Mouse (Mus musculus): ENCODE data around the gene Yy2. TPM values are rescaled to one million over a fixed set of nuclear protein-coding genes. Genes with fewer than 3 reads are reported as not detected.

Yy2 gene
- polyA plus RNA-seq, 1 experiment = not detected

GRCm38 (mm10) chrX:157547082-157547481 lies 21.7 kb downstream of the Yy2 start:
- Histone ChIP-seq H3K4me1 (replicated peaks; ENCODE audit: control insufficient read depth, insufficient read depth, low read length) (no peaks in the 10 kb centered on the region), H3K36me3 (ENCODE audit: control insufficient read depth, insufficient read depth, low read length) (no peaks in the 10 kb centered on the region), H3K27ac (ENCODE audit: control insufficient read depth, insufficient read depth, low read length) (no peak overlapping the region), H3K27me3 (ENCODE audit: control insufficient read depth, insufficient read depth, low read length) (no peaks in the 10 kb centered on the region), H3K4me3 (ENCODE audit: control insufficient read depth, insufficient read depth, low read length) (no peak overlapping the region)
- 93% methylated on average over 3 of the region's 3 CpGs for WGBS
- DNase-seq = no peak
- TF ChIP-seq CTCF (IDR thresholded peaks at IDR 0.05; ENCODE audit: borderline replicate concordance, control insufficient read depth, extremely low read depth, insufficient read depth, low read length, poor library complexity) (no peak), POLR2A (IDR thresholded peaks at IDR 0.05; ENCODE audit: control insufficient read depth, extremely low read depth, insufficient read depth, low read length, poor library complexity) (no peak)

Other genes with a start within 250 kb of the Yy2 start
- gene Phex, start 153.7 kb downstream of the Yy2 start, polyA plus RNA-seq (2012; rRNA removed) = not detected in 2 replicates
- 26.7 and 30.8 TPM in 2 replicates for gene Sms, start 76.7 kb downstream of the Yy2 start, polyA plus RNA-seq (2012; rRNA removed)
- 13.3 and 17.7 TPM in 2 replicates for gene Mbtps2, start 29.7 kb upstream of the Yy2 start, polyA plus RNA-seq (2012; rRNA removed)
- 0.56 and 6.2 TPM in 2 replicates for gene Smpx, start 129.9 kb upstream of the Yy2 start, polyA plus RNA-seq (2012; rRNA removed)
- gene Klhl34, start 249.4 kb upstream of the Yy2 start, polyA plus RNA-seq (2012; rRNA removed) = 0.15 TPM in 1 of 2 replicates, not detected in the other

Measured in thymus, adult 2 months (tissue).